Mouse (Mus musculus) kidney, embryonic 14.5 days (tissue): ENCODE measurements around the gene Rsrc2. TPM values are rescaled to one million over a fixed set of nuclear protein-coding genes. Genes with fewer than 3 reads are reported as not detected.

ENCODE experiments used
- ATAC-seq: fragments of 200-750 bp; cut with Nextera tagmentation; 2 replicates; pipeline ENCODE4 v1.8.0; 2017; ENCODE audit warnings: moderate number of reproducible peaks, mild to moderate bottlenecking, moderate TSS enrichment, moderate library complexity; ENCODE audit not compliant: low FRiP score, low TSS enrichment
- H3K27ac ChIP-seq: fragments of 300-500 bp; sonication (generic); 2 replicates; pipeline ENCODE4 v1.5.1; 2014; ENCODE audit warnings: low read depth, mild to moderate bottlenecking, low read length, moderate library complexity, mixed read lengths
- H3K27me3 ChIP-seq: fragments of 300-500 bp; sonication (generic); 2 replicates; pipeline ENCODE4 v1.6.1; 2014; ENCODE audit warnings: mild to moderate bottlenecking, low read length; ENCODE audit not compliant: control insufficient read depth, insufficient read depth
- H3K36me3 ChIP-seq: fragments of 300-500 bp; sonication (generic); 2 replicates; pipeline ENCODE4 v1.6.1; 2014; ENCODE audit warnings: low read length, mixed read lengths; ENCODE audit not compliant: control insufficient read depth, insufficient read depth
- H3K4me1 ChIP-seq: fragments of 300-500 bp; sonication (generic); 2 replicates; pipeline ENCODE4 v1.6.1; 2014; ENCODE audit warnings: low read length, mixed read lengths; ENCODE audit not compliant: control insufficient read depth, insufficient read depth
- H3K4me2 ChIP-seq: fragments of 300-500 bp; sonication (generic); replicated peaks from 2 replicates; pipeline ENCODE4 v1.6.1; 2014; ENCODE audit warnings: low read depth, mild to moderate bottlenecking, low read length
- H3K4me3 ChIP-seq: fragments of 300-500 bp; sonication (generic); 2 replicates; pipeline ENCODE4 v1.5.1; 2014; ENCODE audit warnings: mild to moderate bottlenecking, low read length
- H3K9ac ChIP-seq: fragments of 300-500 bp; sonication (generic); 2 replicates; pipeline ENCODE4 v1.6.1; 2014; ENCODE audit warnings: low read depth, mild to moderate bottlenecking, low read length, moderate library complexity
- H3K9me3 ChIP-seq: fragments of 300-500 bp; sonication (generic); 2 replicates; pipeline ENCODE4 v1.6.1; 2016; ENCODE audit warnings: low read length; ENCODE audit not compliant: control insufficient read depth
- WGBS: fragments of 180-500 bp; shearing (Covaris S2); extraction: QIAGEN DNeasy Blood & Tissue Kit; methylation state at CpG from one replicate; pipeline ENCODE4 v1.1.7; 2014; 5-methylcytosine and 5-hydroxymethylcytosine counted together
- polyA plus RNA-seq: library from polyadenylated mRNA; unstranded; fragments of >200 nt; fragmentation: Nextera tagmentation; extraction: Ambion mirVana; gene quantifications from 2 replicates; pipeline ENCODE4 v1.2.1, GENCODE M21; 2014

Rsrc2 gene
- polyA plus RNA-seq, 1 experiment from 2014 or later: 128 TPM

GRCm38 (mm10) chr5:123713782-123714181 lies 35.4 kb downstream of the Rsrc2 start:
- no peak overlapping the region for H3K9ac ChIP-seq
- WGBS: 93% methylated on average over 6 of the region's 6 CpGs
- ATAC-seq: no peak
- no peak overlapping the region for H3K4me2 ChIP-seq
- no peaks in the 10 kb centered on the region for H3K27me3 ChIP-seq
- H3K36me3 ChIP-seq: peaks cover 81% of the 10 kb centered on the region
- no peak overlapping the region for H3K4me3 ChIP-seq
- H3K9me3 ChIP-seq: no peaks in the 10 kb centered on the region
- H3K27ac ChIP-seq: no peak overlapping the region
- H3K4me1 ChIP-seq: peaks cover 8% of the 10 kb centered on the region

GRCm38 (mm10) chr5:123709571-123709970 lies 39.6 kb downstream of the Rsrc2 start:
- Histone ChIP-seq H3K4me3 (no peak overlapping the region), H3K27me3 (no peaks in the 10 kb centered on the region), H3K9ac (no peak overlapping the region), H3K4me2 (no peak overlapping the region), H3K36me3 (peaks cover 93% of the 10 kb centered on the region), H3K27ac (no peak overlapping the region), H3K9me3 (no peaks in the 10 kb centered on the region), H3K4me1 (no peaks in the 10 kb centered on the region)
- no peak for ATAC-seq
- 85% methylated on average over 4 of the region's 4 CpGs for WGBS

GRCm38 (mm10) chr5:123708598-123708997 lies 40.6 kb downstream of the Rsrc2 start:
- no peak for ATAC-seq
- H3K27ac ChIP-seq: no peak overlapping the region
- no peak overlapping the region for H3K4me3 ChIP-seq
- no peaks in the 10 kb centered on the region for H3K27me3 ChIP-seq
- no peak overlapping the region for H3K9ac ChIP-seq
- H3K36me3 ChIP-seq: peaks cover 93% of the 10 kb centered on the region
- no peaks in the 10 kb centered on the region for H3K4me1 ChIP-seq
- 92% methylated on average over 12 of the region's 12 CpGs for WGBS
- no peak overlapping the region for H3K4me2 ChIP-seq
- H3K9me3 ChIP-seq: no peaks in the 10 kb centered on the region

- no peaks in the 10 kb centered on the region for H3K9me3 ChIP-seq
- WGBS: 73% methylated on average over 11 of the region's 11 CpGs
- no peak overlapping the region for H3K4me2 ChIP-seq
- no peaks in the 10 kb centered on the region for H3K27me3 ChIP-seq
- no peak for ATAC-seq
- no peak overlapping the region for H3K27ac ChIP-seq
- no peak overlapping the region for H3K4me3 ChIP-seq
- H3K9ac ChIP-seq: no peak overlapping the region
- no peaks in the 10 kb centered on the region for H3K4me1 ChIP-seq
- H3K36me3 ChIP-seq: peaks cover 68% of the 10 kb centered on the region
Observed at GRCm38 (mm10) chr5:123700625-123701024, 48.6 kb downstream of the Rsrc2 start.

- ATAC-seq: peak; percentile 40; the same call in 1 of the 2 replicates
- Histone ChIP-seq H3K9ac (no peak overlapping the region), H3K27me3 (no peaks in the 10 kb centered on the region), H3K36me3 (peaks cover 54% of the 10 kb centered on the region), H3K27ac (no peak overlapping the region), H3K9me3 (no peaks in the 10 kb centered on the region), H3K4me1 (0 out of 2 replicates have a peak, but pooled peaks cover 3% of the 10 kb centered on the region), H3K4me3 (no peak overlapping the region), H3K4me2 (no peak overlapping the region)
- 21% methylated on average over 3 of the region's 3 CpGs for WGBS
Observed at GRCm38 (mm10) chr5:123699198-123699597, 50.0 kb downstream of the Rsrc2 start.

- ATAC-seq: no peak
- Histone ChIP-seq H3K27me3 (no peaks in the 10 kb centered on the region), H3K27ac (no peak overlapping the region)
Observed at GRCm38 (mm10) chr5:123696961-123697360, 52.3 kb downstream of the Rsrc2 start.

GRCm38 (mm10) chr5:123696244-123696643 lies 53.0 kb downstream of the Rsrc2 start:
- H3K4me2 ChIP-seq: no peak overlapping the region
- H3K27me3 ChIP-seq: no peaks in the 10 kb centered on the region
- 0 out of 2 replicates have a peak, but pooled peaks cover 3% of the 10 kb centered on the region for H3K4me1 ChIP-seq
- H3K9me3 ChIP-seq: no peaks in the 10 kb centered on the region
- no peak overlapping the region for H3K9ac ChIP-seq
- no peak for ATAC-seq
- 91% methylated on average over 7 of the region's 7 CpGs for WGBS
- peaks cover 28% of the 10 kb centered on the region for H3K36me3 ChIP-seq
- H3K4me3 ChIP-seq: no peak overlapping the region
- no peak overlapping the region for H3K27ac ChIP-seq

More at GRCm38 (mm10) chr5:123696961-123697360, 52.3 kb downstream of the Rsrc2 start:
- H3K36me3 ChIP-seq: peaks cover 33% of the 10 kb centered on the region
- no peak overlapping the region for H3K9ac ChIP-seq
- H3K4me3 ChIP-seq: no peak overlapping the region
- 0 out of 2 replicates have a peak, but pooled peaks cover 3% of the 10 kb centered on the region for H3K4me1 ChIP-seq
- H3K4me2 ChIP-seq: no peak overlapping the region
- 73% methylated on average over 4 of the region's 4 CpGs for WGBS
- no peaks in the 10 kb centered on the region for H3K9me3 ChIP-seq

- ATAC-seq: peak; percentile 46; the same call in 1 of the 2 replicates
- Histone ChIP-seq H3K4me2 (no peak overlapping the region), H3K27ac (no peak overlapping the region), H3K9me3 (no peaks in the 10 kb centered on the region), H3K4me1 (0 out of 2 replicates have a peak, but pooled peaks cover 3% of the 10 kb centered on the region), H3K36me3 (peaks cover 14% of the 10 kb centered on the region), H3K4me3 (no peak overlapping the region), H3K27me3 (no peaks in the 10 kb centered on the region), H3K9ac (no peak overlapping the region)
- 47% methylated on average over 6 of the region's 6 CpGs for WGBS
Observed at GRCm38 (mm10) chr5:123694468-123694867, 54.7 kb downstream of the Rsrc2 start.

- WGBS: 1% methylated on average over 63 of the region's 64 CpGs
- no peaks in the 10 kb centered on the region for H3K9me3 ChIP-seq
- peak within 1 kb of the TSS; percentile 95 for H3K4me2 ChIP-seq
- H3K27ac ChIP-seq: peak within 1 kb of the TSS; percentile 81
- peak within 1 kb of the TSS; percentile 72 for H3K4me3 ChIP-seq
- peaks cover 13% of the 10 kb centered on the region for H3K4me1 ChIP-seq
- H3K36me3 ChIP-seq: no peaks in the 10 kb centered on the region
- H3K9ac ChIP-seq: peak within 1 kb of the TSS; percentile 96
- peak; percentile 54 for ATAC-seq
- no peaks in the 10 kb centered on the region for H3K27me3 ChIP-seq
Observed at GRCm38 (mm10) chr5:123684221-123685144, 64.7 kb downstream of the Rsrc2 start, which contains the start of gene Clip1. TSS of gene Clip1 (minus strand) at chr5:123684618.
